Mouse (Mus musculus): Measurements from ENCODE around the gene Dync1i1. TPM values are rescaled to one million over a fixed set of nuclear protein-coding genes. Genes with fewer than 3 reads are reported as not detected.
"Not testable (repeated sequence)": the region's sequence is repeated elsewhere in the genome, so short reads cannot be mapped to it uniquely, and the experiment has no call there.

The Dync1i1 gene
- polyA plus RNA-seq (2012; fragmentation: generic; extraction: Trizol) = 3.9 TPM

DNA sequence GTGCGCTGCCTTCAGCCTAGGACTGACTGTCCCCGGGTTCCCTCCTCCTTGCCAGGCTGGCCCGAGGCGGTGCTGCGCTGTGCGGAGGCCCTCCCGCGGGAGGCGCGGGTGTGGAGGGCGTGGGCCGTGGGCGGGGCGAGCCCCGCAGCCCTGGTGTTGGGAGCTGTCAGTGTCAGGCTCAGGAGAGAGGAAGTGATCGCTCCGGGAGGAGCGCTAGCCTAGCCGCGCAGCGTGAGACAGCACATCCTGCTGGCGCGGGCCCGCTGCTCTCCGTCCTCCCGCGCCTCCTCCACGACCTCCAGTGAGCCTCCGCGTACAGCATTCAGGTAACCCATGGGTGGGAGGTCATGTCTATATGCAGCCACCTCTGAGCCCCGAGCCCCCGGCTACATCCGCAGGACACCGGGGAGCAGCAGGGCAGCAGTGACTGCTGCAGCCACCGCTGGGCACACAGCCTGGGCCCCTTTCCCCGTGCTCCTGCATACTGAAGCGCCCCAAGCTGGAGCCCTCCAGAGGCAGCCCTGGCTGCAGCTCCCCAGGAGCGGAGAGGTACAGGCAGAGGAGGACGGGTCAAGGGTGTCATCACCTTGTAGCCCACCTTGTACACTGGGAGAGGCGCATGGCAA is at the start of gene Dync1i1:
TSS of gene Dync1i1 (plus strand) at position 29 of the 626 bp plus-strand sequence.
- peak within 1 kb of the TSS; percentile 55 for H3K4me2 ChIP-seq (ENCODE audit: low read depth)
- H3K79me2 ChIP-seq (ENCODE audit: control insufficient read depth, insufficient read depth) = no peaks in the 10 kb centered on the region
- TF ChIP-seq CEBPB (IDR thresholded peaks at IDR 0.05; ENCODE audit: insufficient read depth, poor library complexity, severe bottlenecking) = no peak
- TF ChIP-seq MYOD1 (IDR thresholded peaks at IDR 0.05; ENCODE audit: control insufficient read depth in 1 of 3, insufficient read length in 2 of 3, low read depth in 2 of 3) = no peak
- TF ChIP-seq POLR2AphosphoS2 (IDR thresholded peaks at IDR 0.05; ENCODE audit: insufficient read length, low read depth) = no peak
- TF ChIP-seq REST (IDR thresholded peaks at IDR 0.05; ENCODE audit: insufficient read depth, insufficient read length) = no peak
- TF ChIP-seq MYOG (IDR thresholded peaks at IDR 0.05; ENCODE audit: control insufficient read depth in 1 of 3, insufficient read depth in 1 of 3, insufficient read length in 2 of 3, low read depth in 2 of 3) = no peak
- TF ChIP-seq TCF12 (IDR thresholded peaks at IDR 0.05; ENCODE audit: insufficient read depth, poor library complexity, severe bottlenecking) = no peak
- no peak for TF ChIP-seq USF1 (IDR thresholded peaks at IDR 0.05; ENCODE audit: low read depth)
- TF ChIP-seq SRF (IDR thresholded peaks at IDR 0.05; ENCODE audit: control insufficient read depth, insufficient read length, low read depth) = no peak
- no peak for TF ChIP-seq TCF3 (IDR thresholded peaks at IDR 0.05; ENCODE audit: insufficient read length, low read depth)
- no peak for TF ChIP-seq MAX (IDR thresholded peaks at IDR 0.05; ENCODE audit: low read depth)
- TF ChIP-seq POLR2A (IDR thresholded peaks at IDR 0.05; ENCODE audit: insufficient read length, low read depth) = no peak
- peaks cover 5% of the 10 kb centered on the region for H3K27me3 ChIP-seq (ENCODE audit: control insufficient read depth, insufficient read depth, insufficient read length)
- H3ac ChIP-seq (ENCODE audit: control insufficient read depth, insufficient read length) = no peak within 1 kb of the TSS
- H3K36me3 ChIP-seq (ENCODE audit: control insufficient read depth, insufficient read depth) = no peaks in the 10 kb centered on the region
- peak within 1 kb of the TSS; percentile 2 for H3K4me3 ChIP-seq

DNA sequence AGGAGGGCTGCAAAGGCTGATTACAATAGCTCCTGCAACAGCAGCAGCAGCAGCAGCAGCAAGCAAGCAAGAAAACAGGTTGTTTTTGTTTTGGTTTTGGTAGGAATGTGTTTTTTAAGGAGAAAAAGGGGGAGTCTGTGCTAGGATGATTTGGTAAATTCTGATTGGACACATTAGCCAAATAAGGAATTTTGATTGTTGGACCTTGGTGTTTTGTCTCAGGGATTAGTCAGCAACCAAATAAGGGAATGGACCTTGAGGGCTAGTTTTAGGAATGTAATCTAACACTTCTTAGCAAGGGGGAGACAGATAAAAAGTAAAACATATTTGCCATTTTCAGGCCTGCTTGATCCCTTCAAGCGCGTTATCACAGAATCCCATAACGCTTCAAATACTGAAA is 45.7 kb upstream of the Dync1i1 start:
- no peak for TF ChIP-seq REST (IDR thresholded peaks at IDR 0.05; ENCODE audit: insufficient read depth, insufficient read length)
- peak; percentile 80 for TF ChIP-seq SRF (IDR thresholded peaks at IDR 0.05; ENCODE audit: control insufficient read depth, insufficient read length, low read depth)
- Histone ChIP-seq H3K36me3 (ENCODE audit: control insufficient read depth, insufficient read depth) (no peaks in the 10 kb centered on the region), H3K4me2 (ENCODE audit: low read depth) (no peak overlapping the region), H3K27me3 (ENCODE audit: control insufficient read depth, insufficient read depth, insufficient read length) (no peaks in the 10 kb centered on the region), H3ac (ENCODE audit: control insufficient read depth, insufficient read length) (no peak overlapping the region), H3K79me2 (ENCODE audit: control insufficient read depth, insufficient read depth) (no peaks in the 10 kb centered on the region), H3K4me3 (no peak overlapping the region)

DNA sequence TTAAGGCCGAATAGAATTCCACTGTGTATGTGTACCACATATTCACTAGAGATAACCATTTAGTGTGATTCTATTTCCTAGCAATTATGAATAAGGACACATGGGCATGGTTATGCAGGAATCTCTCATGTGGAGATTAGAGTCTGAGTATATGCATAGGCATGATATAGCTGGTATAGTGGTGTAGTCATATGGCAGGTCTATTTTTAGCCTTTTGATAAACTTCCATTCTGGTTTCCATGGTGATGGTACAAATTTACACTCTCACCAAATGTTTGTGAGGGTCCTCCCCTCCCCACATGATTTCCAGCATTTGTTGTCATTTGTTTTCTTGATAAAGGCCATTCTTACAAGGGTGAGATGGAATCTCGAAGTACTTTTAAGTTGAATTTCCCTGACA is 23.6 kb upstream of the Dync1i1 start:
- H3K4me2 ChIP-seq (ENCODE audit: low read depth) = no peak overlapping the region
- no peaks in the 10 kb centered on the region for H3K36me3 ChIP-seq (ENCODE audit: control insufficient read depth, insufficient read depth)
- no peak overlapping the region for H3K4me3 ChIP-seq
- TF ChIP-seq MYOG (IDR thresholded peaks at IDR 0.05; ENCODE audit: control insufficient read depth in 1 of 3, insufficient read depth in 1 of 3, insufficient read length in 2 of 3, low read depth in 2 of 3) = no peak
- TF ChIP-seq USF1 (IDR thresholded peaks at IDR 0.05; ENCODE audit: low read depth) = no peak
- TF ChIP-seq MYOD1 (IDR thresholded peaks at IDR 0.05; ENCODE audit: control insufficient read depth in 1 of 3, insufficient read length in 2 of 3, low read depth in 2 of 3) = no peak
- TF ChIP-seq POLR2A (IDR thresholded peaks at IDR 0.05; ENCODE audit: insufficient read length, low read depth) = no peak
- no peak for TF ChIP-seq TCF12 (IDR thresholded peaks at IDR 0.05; ENCODE audit: insufficient read depth, poor library complexity, severe bottlenecking)
- TF ChIP-seq REST (IDR thresholded peaks at IDR 0.05; ENCODE audit: insufficient read depth, insufficient read length) = no peak
- H3K27me3 ChIP-seq (ENCODE audit: control insufficient read depth, insufficient read depth, insufficient read length) = no peaks in the 10 kb centered on the region
- H3ac ChIP-seq (ENCODE audit: control insufficient read depth, insufficient read length) = no peak overlapping the region
- no peaks in the 10 kb centered on the region for H3K79me2 ChIP-seq (ENCODE audit: control insufficient read depth, insufficient read depth)

DNA sequence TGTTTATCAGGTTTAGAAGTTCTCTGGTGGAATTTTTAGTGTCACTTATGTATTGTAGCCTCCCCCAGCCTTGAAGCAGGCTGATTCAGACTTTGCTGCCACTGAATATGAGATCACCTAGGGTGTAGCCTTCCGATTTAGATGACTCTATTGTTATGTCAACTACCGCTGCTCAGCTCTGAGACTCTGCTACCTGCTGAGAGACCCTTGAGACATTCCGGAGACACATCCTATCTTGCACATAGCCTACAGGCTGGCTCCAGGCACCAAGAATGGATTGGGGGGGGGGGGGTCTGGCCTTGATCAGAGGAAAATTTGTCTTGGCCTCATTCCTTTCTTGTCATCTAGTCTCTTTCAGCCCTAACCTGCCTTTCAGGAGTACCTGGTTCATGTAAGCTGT is 17.5 kb upstream of the Dync1i1 start:
- not testable (repeated sequence) for H3K4me2 ChIP-seq (ENCODE audit: low read depth); H3K79me2 ChIP-seq (ENCODE audit: control insufficient read depth, insufficient read depth); H3K36me3 ChIP-seq (ENCODE audit: control insufficient read depth, insufficient read depth)

DNA sequence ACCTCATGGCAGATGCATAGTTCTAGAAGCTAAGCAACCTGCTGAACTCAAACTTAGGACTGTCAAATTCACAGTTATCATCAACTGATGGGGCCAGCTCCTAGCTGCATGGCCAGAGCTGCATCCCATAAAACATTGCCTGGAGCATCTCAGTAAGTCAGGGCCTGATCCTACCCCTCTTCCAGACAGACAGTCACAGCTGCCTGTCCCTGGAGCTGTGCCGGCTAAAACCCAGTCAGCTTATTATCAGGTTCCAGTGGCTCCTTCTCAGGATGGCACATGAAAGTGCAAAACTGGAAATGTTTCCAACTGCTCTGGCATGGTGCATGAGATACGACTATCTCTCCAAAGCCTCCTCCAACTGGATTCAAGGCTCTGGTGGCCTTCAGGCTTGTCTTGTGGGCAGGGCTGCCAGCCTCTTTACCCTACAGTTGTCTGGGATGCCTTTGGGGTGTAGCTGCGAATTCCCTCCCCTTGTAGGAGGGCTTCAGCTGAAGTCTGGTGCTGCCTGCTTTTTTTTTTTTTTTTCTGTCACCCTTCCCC is 15.3 kb upstream of the Dync1i1 start:
- Histone ChIP-seq H3K4me3 (no peak overlapping the region), H3ac (ENCODE audit: control insufficient read depth, insufficient read length) (no peak overlapping the region), H3K27me3 (ENCODE audit: control insufficient read depth, insufficient read depth, insufficient read length) (no peaks in the 10 kb centered on the region), H3K36me3 (ENCODE audit: control insufficient read depth, insufficient read depth) (no peaks in the 10 kb centered on the region), H3K79me2 (ENCODE audit: control insufficient read depth, insufficient read depth) (no peaks in the 10 kb centered on the region), H3K4me2 (ENCODE audit: low read depth) (no peak overlapping the region)
- TF ChIP-seq TCF3 (IDR thresholded peaks at IDR 0.05; ENCODE audit: insufficient read length, low read depth) (peak; percentile 54), E2F4 (IDR thresholded peaks at IDR 0.05; ENCODE audit: insufficient read depth) (no peak), MAX (IDR thresholded peaks at IDR 0.05; ENCODE audit: low read depth) (no peak), MYOD1 (IDR thresholded peaks at IDR 0.05; ENCODE audit: control insufficient read depth in 1 of 3, insufficient read length in 2 of 3, low read depth in 2 of 3) (peak; percentile 44 to 95 (median 94)), SRF (IDR thresholded peaks at IDR 0.05; ENCODE audit: control insufficient read depth, insufficient read length, low read depth) (no peak), TCF12 (IDR thresholded peaks at IDR 0.05; ENCODE audit: insufficient read depth, poor library complexity, severe bottlenecking) (no peak), MYOG (IDR thresholded peaks at IDR 0.05; ENCODE audit: control insufficient read depth in 1 of 3, insufficient read depth in 1 of 3, insufficient read length in 2 of 3, low read depth in 2 of 3) (peak in 1 of 3 experiments; percentile 38), CEBPB (IDR thresholded peaks at IDR 0.05; ENCODE audit: insufficient read depth, poor library complexity, severe bottlenecking) (no peak), USF1 (IDR thresholded peaks at IDR 0.05; ENCODE audit: low read depth) (no peak), REST (IDR thresholded peaks at IDR 0.05; ENCODE audit: insufficient read depth, insufficient read length) (no peak), POLR2AphosphoS2 (IDR thresholded peaks at IDR 0.05; ENCODE audit: insufficient read length, low read depth) (no peak), POLR2A (IDR thresholded peaks at IDR 0.05; ENCODE audit: insufficient read length, low read depth) (no peak)

More for the DNA sequence above, 17.5 kb upstream of the Dync1i1 start:
- H3ac ChIP-seq (ENCODE audit: control insufficient read depth, insufficient read length); H3K4me3 ChIP-seq; H3K27me3 ChIP-seq (ENCODE audit: control insufficient read depth, insufficient read depth, insufficient read length): not testable (repeated sequence)
